Mouse (Mus musculus) granulocyte monocyte progenitor cell, adult 5-6 weeks (primary cell): ENCODE data around the gene Pidd1. TPM values are rescaled to one million over a fixed set of nuclear protein-coding genes. Genes with fewer than 3 reads are reported as not detected.

ENCODE experiments used
- ATAC-seq: replicated peaks from 2 replicates; pipeline ENCODE4 v1.8.0; 2016; ENCODE audit warnings: mild to moderate bottlenecking, moderate TSS enrichment, inconsistent platforms; ENCODE audit not compliant: poor library complexity, severe bottlenecking
- total RNA-seq, 2 experiments: library from RNA; stranded (forward) in 1 of 2; stranded (reverse) in 1 of 2; fragments of 200-712, 200-1000 nt in 1 of 2; fragments of >200 nt in 1 of 2; fragmentation: Nextera tagmentation in 1 of 2; gene quantifications; 2 replicates each; pipeline ENCODE4 v1.2.3; 2014 to 2017

Gene Pidd1
- total RNA-seq, 2 experiments from 2014 or later = 16.4 to 33.2 TPM

DNA sequence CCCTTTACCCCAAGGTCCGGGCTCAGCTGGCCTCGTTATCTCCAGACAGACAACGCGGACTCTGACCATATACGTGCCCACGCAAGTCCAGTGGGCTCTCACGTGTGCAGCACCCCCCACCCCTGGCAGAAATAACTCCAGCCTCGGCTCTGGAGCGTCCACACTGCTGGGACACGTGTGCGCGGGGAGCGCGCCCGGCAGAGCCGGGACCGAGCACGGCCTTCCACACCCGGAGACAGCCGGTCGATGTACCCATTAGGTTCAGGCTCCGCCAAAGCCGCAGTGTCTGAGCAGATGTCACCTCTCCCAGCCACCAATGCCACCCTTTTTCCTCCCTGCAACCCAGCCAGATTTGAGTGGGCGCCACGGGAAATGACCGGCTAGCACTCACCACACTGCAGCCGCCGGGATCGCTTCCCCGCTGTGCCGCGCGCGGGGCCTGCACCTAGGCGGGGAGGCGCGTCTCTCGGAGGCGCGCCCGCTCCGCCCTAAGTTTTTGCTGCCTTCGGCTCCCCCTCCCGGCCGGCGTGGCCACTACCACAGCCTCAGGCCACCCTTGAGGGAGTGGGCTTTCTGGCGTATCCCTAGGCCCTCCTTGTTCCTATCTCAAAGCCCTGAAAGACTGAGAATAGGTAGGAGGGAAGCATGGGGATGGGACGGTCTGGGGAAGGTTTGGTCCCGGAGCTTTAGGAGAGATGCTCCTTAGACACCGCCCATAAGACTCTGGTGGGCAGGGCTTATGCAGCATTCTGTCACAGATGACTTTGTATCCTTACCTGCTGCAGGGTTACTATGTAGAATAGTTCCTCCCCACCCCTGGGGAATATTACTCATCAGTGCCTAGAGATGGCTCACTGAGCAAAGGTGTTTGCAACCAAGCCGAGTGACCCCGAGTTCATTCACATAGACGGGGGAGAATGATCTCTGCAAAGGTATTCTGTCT lies 6.4 kb downstream of the Pidd1 start, which contains the start of gene Slc25a22:
TSS of gene Slc25a22 (minus strand) at position 715 of the 943 bp plus-strand sequence.
- ATAC-seq = peak; percentile 72

DNA sequence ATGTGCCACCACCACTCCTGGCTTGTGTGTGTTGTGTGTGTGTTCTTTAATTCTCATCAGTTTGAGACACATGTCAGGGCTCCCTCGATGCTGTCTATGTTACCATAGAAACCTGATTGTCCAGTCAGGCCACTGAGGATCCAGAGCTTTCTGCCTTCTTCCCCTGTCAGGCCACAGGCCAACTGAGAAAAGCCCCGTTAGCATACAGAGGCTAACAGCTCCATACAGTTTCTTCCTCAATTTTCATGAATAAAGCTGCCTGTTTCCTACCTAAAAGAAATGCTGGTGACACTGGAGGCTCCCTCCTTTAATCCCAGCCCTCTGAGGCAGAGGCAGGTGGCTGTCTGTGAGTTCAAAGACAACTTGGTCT lies 7.3 kb downstream of the Pidd1 start:
- ATAC-seq = no peak

DNA sequence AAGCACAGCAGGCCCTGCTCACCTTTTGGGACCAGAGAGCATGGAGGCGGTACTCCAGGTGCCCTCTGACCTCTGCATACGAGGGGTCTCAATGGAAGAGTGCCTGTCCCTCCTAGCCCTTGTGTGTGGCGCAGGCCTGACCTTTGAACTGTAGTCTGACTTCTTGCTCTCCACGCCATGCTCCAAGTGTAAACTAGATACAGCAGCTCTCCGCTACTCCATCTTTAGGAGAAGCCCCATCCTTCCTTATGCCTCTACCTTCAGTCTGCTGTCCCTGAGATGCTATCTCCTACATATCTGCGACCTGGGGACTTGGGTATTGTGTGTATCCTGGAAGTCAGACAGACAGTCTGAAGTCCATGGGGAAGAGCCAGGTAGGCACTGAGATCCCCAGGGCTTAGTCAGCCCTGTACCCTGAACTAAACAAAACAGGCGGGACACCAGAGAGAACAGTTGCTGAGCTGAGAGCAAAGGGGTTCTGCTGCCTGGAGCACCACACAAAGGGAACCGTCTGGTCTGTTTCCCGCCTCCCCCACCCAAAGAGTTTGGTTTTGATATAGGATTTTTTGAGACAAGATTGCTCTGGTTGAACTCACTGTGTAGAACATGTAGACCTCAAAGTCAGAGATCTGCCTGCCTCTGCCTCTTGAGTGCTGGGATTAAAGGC lies 7.8 kb downstream of the Pidd1 start:
- no peak for ATAC-seq

- peak; percentile 71 for ATAC-seq
Observed at GRCm38 (mm10) chr7:141435129-141435855, 8.5 kb downstream of the Pidd1 start.

GRCm38 (mm10) chr7:141434464-141434863 lies 9.4 kb downstream of the Pidd1 start:
- ATAC-seq = no peak; the same call in 1 of the 2 replicates

DNA sequence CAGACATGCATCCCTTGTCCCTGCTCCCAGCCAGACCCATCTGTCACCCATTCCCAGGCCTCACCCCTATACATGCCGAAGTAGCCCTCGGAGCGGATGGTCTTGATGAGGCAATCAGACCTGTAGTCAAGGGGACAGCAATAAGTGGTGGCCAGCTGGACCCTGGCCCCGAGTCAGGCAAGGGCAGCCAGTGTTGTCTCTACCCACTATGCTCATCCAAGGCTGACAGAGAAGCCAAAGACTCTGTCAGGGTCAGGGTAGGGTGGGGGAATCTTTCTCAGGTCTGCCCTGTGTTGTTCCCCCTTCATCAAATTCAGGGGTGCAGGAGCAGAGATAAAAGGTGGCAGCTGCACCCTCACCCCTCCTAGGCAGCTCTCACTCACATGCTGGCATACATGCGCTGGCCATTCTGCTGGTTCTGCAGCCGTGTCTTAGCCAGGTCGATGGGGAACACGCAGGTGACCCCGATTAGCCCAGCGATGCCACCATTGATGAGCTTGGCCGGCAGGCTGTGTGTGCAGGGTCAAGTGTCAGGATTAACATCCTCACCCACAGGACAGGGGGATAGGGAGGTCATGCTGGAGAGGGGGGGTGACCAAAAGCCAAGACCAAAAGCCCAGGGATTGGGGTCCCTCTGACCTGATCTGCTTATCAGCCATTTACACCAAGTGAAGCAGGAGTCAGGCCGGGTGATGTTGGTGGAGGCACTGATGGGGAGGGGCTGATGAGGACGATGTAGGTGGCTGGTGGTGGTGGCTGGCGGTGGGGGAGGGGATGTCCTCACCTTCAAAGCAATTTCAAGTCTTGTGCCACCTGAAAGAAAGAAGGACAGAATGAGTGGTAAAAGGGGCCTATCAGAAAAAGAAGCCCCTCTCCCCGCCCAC lies 10.1 kb downstream of the Pidd1 start:
- no peak for ATAC-seq

GRCm38 (mm10) chr7:141432741-141433516 lies 10.9 kb downstream of the Pidd1 start:
- no peak for ATAC-seq

DNA sequence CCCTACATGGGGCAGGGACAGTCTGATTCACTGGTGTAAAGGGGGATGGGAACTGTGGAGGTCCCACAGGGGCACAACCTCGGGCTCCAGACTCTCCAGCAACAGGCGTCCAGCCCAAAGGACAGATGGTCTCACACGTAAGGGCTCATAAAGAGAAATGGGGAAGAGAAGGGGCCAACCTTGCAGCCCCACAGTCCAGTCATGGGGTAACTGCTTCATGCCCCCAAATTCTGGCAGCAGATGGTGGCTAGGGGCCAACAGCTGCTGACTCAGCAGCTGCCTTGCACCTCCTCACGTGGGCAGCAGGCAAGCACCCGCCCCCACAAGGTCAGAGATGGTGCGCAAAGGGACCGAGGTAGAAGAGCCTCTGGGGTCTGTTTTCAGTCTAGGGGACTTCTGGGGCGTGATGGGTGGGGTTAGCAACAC lies 11.6 kb downstream of the Pidd1 start:
- no peak for ATAC-seq

GRCm38 (mm10) chr7:141431434-141432185 lies 12.2 kb downstream of the Pidd1 start:
- no peak for ATAC-seq

- no peak for ATAC-seq
Observed at GRCm38 (mm10) chr7:141430585-141431240, 13.1 kb downstream of the Pidd1 start.

DNA sequence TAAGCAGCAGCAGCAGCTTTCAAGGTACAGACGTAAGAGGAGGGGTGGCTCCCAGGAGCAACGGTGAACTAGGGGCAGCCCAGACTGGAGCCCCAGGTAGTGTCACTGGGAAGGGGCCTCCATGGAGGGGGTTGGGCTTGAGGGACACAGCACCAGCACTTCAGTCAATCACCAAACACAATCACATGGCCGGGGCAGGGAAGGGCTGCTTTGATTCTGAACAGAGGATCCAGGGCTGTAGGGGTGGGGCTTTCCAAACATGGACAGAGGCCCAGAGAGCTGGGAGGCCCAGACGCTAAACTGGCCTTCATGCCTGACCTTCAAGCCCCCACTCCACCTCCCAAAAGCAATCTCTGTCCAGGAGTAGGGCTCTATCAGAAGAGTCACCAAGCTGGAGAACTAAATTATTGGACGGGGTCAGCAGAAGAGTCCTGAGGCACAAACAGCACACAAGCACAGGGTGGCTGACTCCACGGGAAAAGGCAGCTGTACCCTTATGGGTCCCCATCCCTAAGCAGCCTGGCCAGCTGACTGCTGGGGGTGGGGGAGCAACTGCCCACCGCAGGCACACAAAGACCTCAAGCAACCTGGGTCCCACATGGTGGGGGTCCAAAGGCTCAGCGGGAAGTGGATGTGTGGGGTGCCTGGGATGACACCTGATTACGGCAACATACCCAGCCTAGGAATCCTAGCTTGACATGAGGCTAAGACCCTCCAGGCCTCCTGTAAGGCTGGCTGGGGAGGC lies 13.8 kb downstream of the Pidd1 start:
- ATAC-seq = no peak

- ATAC-seq = no peak
Observed at GRCm38 (mm10) chr7:141429310-141429709, 14.5 kb downstream of the Pidd1 start, which contains the start of gene Cend1. Gene Cend1 (minus strand): TSS chr7:141429491.

DNA sequence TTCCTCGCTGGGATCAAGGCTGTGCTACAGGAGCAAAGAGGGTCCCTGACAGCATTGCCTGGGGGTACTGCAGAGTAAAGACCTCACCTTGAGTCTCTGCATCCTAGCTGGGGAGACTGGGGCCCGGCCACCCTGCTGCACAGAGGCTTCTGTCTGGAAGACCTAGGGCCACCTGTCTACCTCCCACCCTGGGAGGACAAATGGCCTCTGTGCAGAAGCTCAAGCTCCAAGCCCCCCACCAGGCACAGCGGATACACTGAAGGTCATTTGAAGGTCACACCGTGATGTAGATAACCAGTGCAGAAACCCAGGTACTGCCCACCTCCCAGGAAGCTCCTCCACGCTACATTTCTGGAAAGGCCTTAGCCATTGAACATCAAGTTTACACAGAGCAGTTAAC lies 15.1 kb downstream of the Pidd1 start:
- no peak for ATAC-seq

GRCm38 (mm10) chr7:141426948-141427730 lies 16.7 kb downstream of the Pidd1 start:
- no peak for ATAC-seq

- ATAC-seq = no peak
Observed at GRCm38 (mm10) chr7:141423811-141424210, 20.0 kb downstream of the Pidd1 start.

DNA sequence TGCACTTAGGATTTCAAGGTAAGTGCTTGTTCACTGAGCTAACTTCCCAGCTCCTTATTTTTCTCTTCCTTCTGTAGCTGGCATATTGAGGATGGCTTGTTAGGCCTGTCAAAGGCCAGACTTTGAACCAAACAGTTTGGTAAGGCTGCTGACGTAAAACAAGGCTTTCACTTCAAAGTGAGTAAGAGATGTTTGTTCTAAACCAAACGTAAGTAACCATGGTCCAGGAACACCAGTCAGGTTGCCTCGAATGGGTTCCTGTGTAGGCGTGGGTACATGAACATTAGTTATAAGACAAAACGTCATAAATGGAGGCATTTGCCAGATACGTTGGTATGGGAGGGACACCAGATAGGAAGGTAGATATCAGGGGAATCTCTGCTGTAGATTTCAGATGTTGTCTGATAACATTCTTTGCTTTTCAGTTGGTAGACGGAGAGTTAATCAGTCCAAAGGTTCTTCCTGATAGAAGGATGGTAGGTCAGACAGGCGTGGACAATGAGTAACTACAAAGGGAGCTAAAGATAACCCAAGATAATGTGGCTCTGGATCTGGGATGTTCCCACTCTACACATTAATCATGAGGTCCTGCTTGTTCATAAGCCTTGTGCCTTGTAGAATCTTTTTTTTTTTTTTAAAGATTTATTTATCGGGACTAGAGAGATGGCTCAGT lies 23.7 kb downstream of the Pidd1 start:
- ATAC-seq = no peak
